Mouse (Mus musculus) cerebellum, adult 2 months (tissue): ENCODE data around the gene Socs7. TPM values are rescaled to one million over a fixed set of nuclear protein-coding genes. Genes with fewer than 3 reads are reported as not detected.

Source experiments
- DNase-seq, 2 experiments: peaks; one replicate each; pipeline ENCODE4 v3.0.0; 2021
- H3K27ac ChIP-seq: fragments of 200-500 bp; 2 replicates; pipeline ENCODE4 v1.5.1; 2012; ENCODE audit warnings: low read length, control low read depth, inconsistent platforms; ENCODE audit not compliant: insufficient read depth
- H3K27me3 ChIP-seq: fragments of 200-500 bp; 2 replicates; pipeline ENCODE4 v1.6.1; 2012; ENCODE audit warnings: inconsistent platforms, mild to moderate bottlenecking, low read length, moderate library complexity; ENCODE audit not compliant: control insufficient read depth, insufficient read depth
- H3K4me1 ChIP-seq: fragments of 200-500 bp; 2 replicates; pipeline ENCODE4 v1.6.1; 2011; ENCODE audit warnings: low read length; ENCODE audit not compliant: control insufficient read depth, insufficient read depth
- H3K4me3 ChIP-seq: fragments of 200-500 bp; replicated peaks from 2 replicates; pipeline ENCODE3; 2011; ENCODE audit warnings: mild to moderate bottlenecking, low read depth, low read length, control low read depth; ENCODE audit not compliant: insufficient read depth
- CTCF ChIP-seq: fragments of 200-500 bp; IDR thresholded peaks from 2 replicates; pipeline ENCODE4 v1.5.1; 2011; ENCODE audit warnings: low read depth, mild to moderate bottlenecking, control low read depth, low read length, moderate library complexity, borderline replicate concordance; ENCODE audit not compliant: insufficient read depth
- POLR2A ChIP-seq: fragments of 200-500 bp; IDR thresholded peaks from 2 replicates; pipeline ENCODE4 v1.6.1; 2011; ENCODE audit warnings: low read length, control low read depth, borderline replicate concordance; ENCODE audit not compliant: insufficient read depth
- WGBS: fragments of 180-500 bp; shearing (Covaris S2); methylation state at CpG from one replicate; pipeline ENCODE4 v1.1.7; 2018; 5-methylcytosine and 5-hydroxymethylcytosine counted together
- polyA plus RNA-seq: library from polyadenylated mRNA; depleted of rRNA; stranded (reverse); fragments of >200 nt; gene quantifications from 2 replicates; pipeline ENCODE4 v1.2.3, GENCODE M21; 2012

The Socs7 gene
- polyA plus RNA-seq, 1 experiment: 54.3 TPM

DNA sequence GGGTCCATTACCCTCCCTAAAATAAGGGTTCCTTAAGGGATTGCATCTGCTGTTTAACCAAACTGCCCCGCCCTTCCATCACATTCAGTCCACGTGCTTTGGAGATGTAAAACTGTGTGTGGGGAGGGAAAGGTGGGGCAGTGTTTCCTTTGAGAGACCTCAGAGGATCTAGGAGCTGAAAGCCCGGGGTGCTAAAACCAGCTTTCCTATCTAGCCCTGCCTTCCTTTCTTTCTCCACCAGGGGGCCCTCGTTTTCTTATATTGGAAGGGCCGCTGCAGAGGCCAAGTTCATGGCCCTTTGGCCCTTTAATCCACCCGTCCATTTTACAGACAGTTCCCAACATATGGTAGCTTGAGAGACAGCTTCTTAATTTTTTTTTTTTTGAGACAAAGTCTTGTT lies 45.8 kb downstream of the Socs7 start:
- TF ChIP-seq POLR2A (no peak), CTCF (peak; percentile 59)
- Histone ChIP-seq H3K27me3 (no peaks in the 10 kb centered on the region), H3K4me3 (no peak overlapping the region), H3K4me1 (peaks cover 36% of the 10 kb centered on the region), H3K27ac (no peak overlapping the region)
- DNase-seq: peak; percentile 73 to 83
- WGBS: 5% methylated on average over 6 of the region's 6 CpGs

DNA sequence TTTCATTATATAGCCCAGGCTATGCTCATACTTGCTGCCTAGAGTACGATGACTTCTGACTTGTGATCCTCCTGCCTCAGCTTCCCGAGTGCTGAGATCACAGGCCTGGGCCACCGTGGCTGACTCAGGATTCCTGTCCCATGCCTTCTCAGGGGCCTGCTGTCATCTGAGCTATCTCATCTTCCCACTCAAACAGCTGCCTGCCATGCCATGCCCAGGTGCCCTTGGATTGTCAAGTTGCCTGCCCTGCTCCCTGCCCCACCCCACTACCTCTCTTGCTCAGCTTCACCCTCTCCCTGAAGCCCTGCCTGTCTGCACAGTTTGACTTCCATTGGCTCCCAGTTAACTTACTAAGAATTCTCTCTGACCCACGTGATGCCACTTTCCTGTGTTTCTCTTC lies 48.6 kb downstream of the Socs7 start:
- 86% methylated on average over 4 of the region's 4 CpGs for WGBS
- TF ChIP-seq POLR2A: no peak
- no peak for TF ChIP-seq CTCF
- no peak overlapping the region for H3K4me3 ChIP-seq
- H3K4me1 ChIP-seq: peaks cover 18% of the 10 kb centered on the region
- H3K27me3 ChIP-seq: no peaks in the 10 kb centered on the region
- no peak for DNase-seq
- no peak overlapping the region for H3K27ac ChIP-seq

DNA sequence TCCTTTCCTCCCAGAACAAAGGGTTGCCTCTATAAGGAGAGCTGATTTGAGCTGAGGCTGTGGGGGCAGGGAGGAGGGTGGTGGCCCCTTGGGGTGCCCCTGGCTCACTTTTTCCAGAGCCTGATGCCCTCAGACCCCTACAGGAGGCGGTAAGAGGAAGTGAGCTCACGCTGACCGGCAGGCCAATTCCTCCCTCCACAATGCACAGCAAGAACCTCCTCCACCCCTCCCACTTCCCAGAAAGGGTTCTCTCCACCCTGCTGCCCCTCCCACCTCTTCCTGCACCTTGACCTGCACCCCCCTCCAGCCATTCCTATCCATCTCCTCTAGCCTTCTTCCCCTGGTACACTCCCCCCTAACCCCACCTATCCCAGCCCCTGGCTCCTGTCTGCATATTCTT lies 49.8 kb downstream of the Socs7 start:
- H3K27me3 ChIP-seq: no peaks in the 10 kb centered on the region
- TF ChIP-seq CTCF (no peak), POLR2A (no peak)
- H3K4me1 ChIP-seq: peaks cover 9% of the 10 kb centered on the region
- WGBS: 62% methylated on average over 3 of the region's 3 CpGs
- DNase-seq: no peak
- no peak overlapping the region for H3K4me3 ChIP-seq
- no peak overlapping the region for H3K27ac ChIP-seq

DNA sequence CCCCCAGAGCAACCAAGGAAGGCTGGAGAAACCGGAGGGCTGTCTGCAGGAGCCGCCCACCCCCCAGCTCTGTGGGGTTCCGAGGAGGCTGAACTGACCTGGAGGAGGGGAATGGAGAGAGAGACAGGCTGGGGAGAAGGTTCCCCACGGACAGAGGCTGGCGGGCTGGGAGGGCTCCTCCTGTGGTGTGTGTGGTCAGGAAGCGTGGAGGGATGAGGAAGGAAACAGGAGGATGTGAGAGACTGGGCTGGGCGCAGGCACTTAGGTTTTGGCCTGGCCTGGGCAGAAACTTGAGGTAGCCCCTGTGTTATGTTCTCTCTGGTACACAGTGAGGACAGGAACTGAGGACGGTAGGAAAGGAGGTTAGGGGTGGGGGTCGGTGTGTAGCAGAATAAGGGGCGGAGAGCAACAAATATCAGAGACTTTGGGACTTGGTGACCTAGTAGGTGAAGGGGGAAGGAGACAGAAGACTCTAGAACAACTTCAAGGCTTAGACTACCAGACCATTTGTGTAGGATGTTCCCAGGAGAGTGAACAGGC lies 50.5 kb downstream of the Socs7 start:
- Histone ChIP-seq H3K27me3 (no peaks in the 10 kb centered on the region), H3K4me3 (no peak overlapping the region), H3K27ac (no peak overlapping the region), H3K4me1 (peaks cover 3% of the 10 kb centered on the region; the same call in 1 of the 2 replicates)
- TF ChIP-seq POLR2A (no peak), CTCF (no peak)
- WGBS: 64% methylated on average over 10 of the region's 10 CpGs
- DNase-seq: no peak

DNA sequence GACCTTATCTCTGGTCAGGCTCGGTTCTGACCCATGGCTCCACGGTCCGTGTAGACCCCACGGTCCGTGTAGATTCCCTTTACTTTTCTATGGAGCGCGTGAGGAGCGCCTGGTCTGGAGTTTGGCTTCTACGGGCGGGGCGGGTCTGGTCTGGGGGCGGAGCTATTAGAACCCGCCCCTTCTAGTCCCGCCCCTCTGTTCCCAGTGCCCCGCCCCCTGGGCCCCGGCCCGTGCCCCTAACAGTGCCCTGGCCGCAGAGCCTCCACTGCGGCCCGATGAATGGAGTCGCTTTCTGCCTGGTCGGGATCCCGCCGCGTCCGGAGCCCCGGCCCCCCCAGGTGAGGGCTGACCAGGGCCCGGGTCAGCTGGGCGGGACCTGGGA lies 53.0 kb downstream of the Socs7 start, which contains the start of gene Arhgap23:
Arhgap23 (plus strand) TSS at position 204 of the 382 bp plus-strand sequence.
- Histone ChIP-seq H3K27ac (peak within 1 kb of the TSS; percentile 79), H3K4me1 (peaks cover 13% of the 10 kb centered on the region; the same call in 1 of the 2 replicates), H3K4me3 (peak within 1 kb of the TSS; percentile 40), H3K27me3 (no peaks in the 10 kb centered on the region)
- no peak for TF ChIP-seq POLR2A
- no peak for TF ChIP-seq CTCF
- DNase-seq: no peak
- 9% methylated on average over 29 of the region's 29 CpGs for WGBS

DNA sequence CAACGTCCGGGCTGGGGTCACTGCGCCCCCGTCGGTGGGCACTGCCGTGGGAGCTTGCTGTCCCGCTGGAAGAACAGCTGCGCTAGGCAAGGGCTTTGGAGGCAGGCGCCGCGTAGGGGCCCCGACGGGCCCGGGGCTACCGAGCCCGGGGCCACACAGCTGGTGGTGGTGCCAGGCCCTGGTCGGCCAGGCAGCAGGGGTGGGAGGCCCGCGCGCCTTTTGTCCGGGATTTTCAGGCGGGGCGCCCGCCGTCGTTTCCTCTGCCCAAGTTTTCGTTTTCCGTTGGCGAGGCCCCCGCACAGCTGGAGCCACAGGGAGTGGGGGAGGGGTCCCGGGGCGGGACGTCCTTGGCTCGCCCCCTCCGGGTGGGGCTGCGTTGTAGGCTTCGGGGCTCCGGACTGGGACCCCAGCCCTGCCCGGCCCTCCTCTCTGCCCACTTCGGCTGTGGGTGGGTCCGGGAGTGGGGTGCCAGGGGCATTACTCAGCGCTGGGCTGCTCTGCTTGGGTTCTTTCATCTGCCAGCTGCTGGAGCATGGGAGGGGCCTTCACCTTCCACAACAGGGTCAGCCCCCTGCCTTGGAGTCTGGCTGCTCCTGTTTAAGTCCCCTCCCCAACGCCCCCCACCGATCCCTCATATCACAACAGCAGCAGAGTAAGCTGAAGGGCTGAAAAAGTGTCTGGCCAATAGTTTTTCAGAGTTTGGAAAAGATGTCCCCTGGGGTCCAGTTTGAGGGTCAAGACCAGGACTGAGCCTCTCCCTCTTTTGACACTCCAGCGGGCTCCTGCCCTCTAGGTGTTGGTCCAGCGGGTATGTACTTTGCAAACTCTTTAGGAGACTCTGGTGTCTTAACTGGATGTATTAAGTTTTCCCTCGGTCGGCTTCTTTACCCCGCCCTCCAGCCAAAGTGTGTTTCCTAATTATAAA lies 53.6 kb downstream of the Socs7 start:
- H3K27me3 ChIP-seq: no peaks in the 10 kb centered on the region
- TF ChIP-seq POLR2A (no peak), CTCF (no peak)
- peak overlapping the region; percentile 79 for H3K27ac ChIP-seq
- peaks cover 13% of the 10 kb centered on the region; the same call in 1 of the 2 replicates for H3K4me1 ChIP-seq
- peak overlapping the region; percentile 40 for H3K4me3 ChIP-seq
- peak in 1 of 2 experiments; percentile 37 for DNase-seq
- 11% methylated on average over 49 of the region's 49 CpGs for WGBS

DNA sequence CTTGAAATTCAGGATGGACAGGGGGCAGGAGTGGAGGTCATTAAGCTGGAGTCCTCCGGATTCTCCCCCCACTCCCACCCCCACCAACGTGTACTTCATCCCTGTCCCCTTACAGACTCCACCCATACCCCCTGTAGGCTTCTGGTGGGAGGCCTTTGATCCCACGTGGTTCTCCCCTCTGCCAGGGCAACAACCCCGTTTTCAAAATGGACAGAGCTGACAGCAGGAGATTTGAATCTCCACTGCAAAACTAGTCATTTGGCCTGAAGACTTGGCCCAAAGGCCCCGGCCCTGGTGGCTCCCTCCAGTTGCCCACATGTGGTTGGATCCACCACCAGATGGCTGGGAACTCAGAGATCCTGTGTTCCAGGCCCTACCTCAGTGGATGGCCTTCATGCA lies 54.3 kb downstream of the Socs7 start:
- peak in 1 of 2 experiments; percentile 46 for DNase-seq
- WGBS: 31% methylated on average over 5 of the region's 5 CpGs
- peaks cover 13% of the 10 kb centered on the region; the same call in 1 of the 2 replicates for H3K4me1 ChIP-seq
- no peak overlapping the region for H3K27ac ChIP-seq
- no peak for TF ChIP-seq CTCF
- TF ChIP-seq POLR2A: no peak
- no peaks in the 10 kb centered on the region for H3K27me3 ChIP-seq
- no peak overlapping the region for H3K4me3 ChIP-seq

DNA sequence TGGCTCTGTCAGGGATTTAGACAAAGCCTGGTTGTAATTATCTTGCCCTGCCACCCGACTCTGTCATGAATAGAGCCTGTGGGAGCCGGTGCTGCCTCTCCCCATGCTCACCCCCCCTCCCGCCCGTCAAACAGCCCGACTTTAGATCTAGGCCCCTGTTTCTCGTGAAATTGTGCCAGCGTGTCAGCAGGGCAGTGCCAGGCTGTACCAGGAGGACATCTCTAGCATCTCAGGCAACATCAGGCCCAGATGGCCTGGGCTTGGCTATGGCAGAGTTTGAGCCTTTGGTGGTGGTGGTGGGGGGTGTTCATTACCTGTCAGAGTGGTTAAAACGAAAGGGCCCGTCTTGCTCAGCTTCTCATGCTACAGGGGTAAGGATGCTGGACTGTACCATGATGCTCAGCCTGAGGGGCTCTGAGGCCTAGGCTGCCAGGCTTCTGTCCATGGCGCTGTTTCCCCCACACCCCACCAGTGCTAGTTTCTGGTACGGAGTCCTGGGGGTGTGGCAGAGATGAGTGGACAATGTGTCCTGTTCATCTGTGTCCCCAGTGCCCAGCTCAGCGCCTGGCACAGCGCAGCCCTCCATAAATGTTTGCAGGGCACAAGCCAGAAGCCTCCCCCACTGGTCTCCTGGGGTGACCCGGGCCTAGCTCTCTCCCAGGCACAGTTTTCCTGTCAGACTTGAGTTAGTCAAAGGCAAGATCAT lies 56.6 kb downstream of the Socs7 start:
- WGBS: 30% methylated on average over 14 of the region's 14 CpGs
- no peak overlapping the region for H3K4me3 ChIP-seq
- DNase-seq: peak in 1 of 2 experiments; percentile 48
- no peaks in the 10 kb centered on the region for H3K27me3 ChIP-seq
- TF ChIP-seq POLR2A (no peak), CTCF (no peak)
- H3K27ac ChIP-seq: peak overlapping the region; percentile 66; the same call in 1 of the 2 replicates
- peaks cover 17% of the 10 kb centered on the region; the same call in 1 of the 2 replicates for H3K4me1 ChIP-seq
